Mouse (Mus musculus) T-helper 17 cell (primary cell): ENCODE measurements at regions not wholly inside any gene's neighbourhood (a gene's known extent, or its start where the extent isn't known, plus 50 kb on each side); places are given as distances from the start of the nearest gene placed in this dataset.

Experiments used
- in situ Hi-C, 2 experiments: fragments of 300-600 bp; cut with MboI, MseI; formaldehyde crosslinking; loops; 1 replicate in 1 of 2; 2 replicates in 1 of 2; pipeline ENCODE4 v1.15.1; 2025; ENCODE audit warnings: high pct_unique_total_duplicates in 2 of 2

DNA sequence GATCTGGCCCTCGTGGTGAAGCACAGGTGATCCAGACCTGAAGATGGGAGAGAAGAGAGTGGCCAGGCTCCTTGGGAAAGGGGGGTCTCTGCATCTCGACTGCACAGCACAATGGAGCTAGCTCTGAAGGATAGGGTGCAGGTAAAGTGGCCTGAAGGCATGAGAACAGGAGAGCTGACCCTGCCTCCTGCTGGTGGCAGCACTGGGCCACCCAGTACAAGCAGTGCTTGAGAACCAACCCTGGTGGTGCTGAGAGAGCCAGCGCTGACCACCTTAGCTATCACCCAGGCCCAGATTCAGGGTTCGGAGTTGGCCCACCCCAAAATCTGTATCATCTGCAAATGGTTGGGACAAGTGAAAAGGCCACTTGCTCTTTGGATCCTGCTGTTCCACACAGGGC lies 66.2 kb downstream of the A730009L09Rik start:
- in situ Hi-C loops: loop anchor here (5.0 kb wide), 3 partner anchors 46 to 121 kb away; no protein-coding TSS in a partner anchor

DNA sequence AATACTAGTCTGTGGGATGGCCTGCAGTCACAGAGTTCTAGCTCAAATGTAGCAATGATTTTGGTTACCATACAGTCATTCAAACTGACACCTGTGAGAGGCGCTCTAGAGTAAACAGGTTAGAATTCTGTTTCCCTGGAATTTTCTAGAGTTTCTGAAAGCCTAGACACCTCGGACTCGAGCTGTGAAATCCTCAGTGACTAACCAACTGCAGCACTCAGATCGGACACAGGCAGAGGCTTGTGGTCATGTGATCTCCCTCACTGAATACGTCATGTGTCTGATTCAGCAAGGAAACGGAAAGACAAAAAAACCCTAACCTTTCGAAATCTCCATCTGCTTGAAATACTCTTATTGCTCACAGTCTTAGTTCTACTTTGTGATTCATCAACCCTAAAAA lies 68.4 kb downstream of the A730009L09Rik start:
- in situ Hi-C loops: loop anchor here (5.0 kb wide), 3 partner anchors 44 to 119 kb away; no protein-coding TSS in a partner anchor

DNA sequence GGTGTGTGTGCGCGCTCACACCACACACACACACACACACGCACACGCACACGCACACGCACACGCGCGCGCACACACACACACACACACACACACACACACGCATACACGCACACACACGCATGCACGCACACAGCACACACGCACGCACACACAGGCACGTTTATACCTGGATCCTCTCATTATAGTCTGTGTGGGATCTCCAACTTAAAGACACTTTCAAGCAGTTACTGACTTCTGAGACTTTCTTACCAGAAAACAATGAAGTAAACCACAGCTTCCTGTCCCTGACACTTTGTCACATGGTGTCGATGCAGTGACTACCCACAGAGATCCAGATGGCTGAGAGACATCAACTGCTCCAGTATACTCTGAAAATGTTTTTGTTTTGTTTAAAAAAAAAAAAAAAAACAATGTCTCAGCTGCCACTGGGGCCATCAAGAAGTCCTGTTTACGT lies 68.9 kb downstream of the A730009L09Rik start:
- in situ Hi-C loops: loop anchor here (5.0 kb wide), 3 partner anchors 44 to 118 kb away; no protein-coding TSS in a partner anchor

DNA sequence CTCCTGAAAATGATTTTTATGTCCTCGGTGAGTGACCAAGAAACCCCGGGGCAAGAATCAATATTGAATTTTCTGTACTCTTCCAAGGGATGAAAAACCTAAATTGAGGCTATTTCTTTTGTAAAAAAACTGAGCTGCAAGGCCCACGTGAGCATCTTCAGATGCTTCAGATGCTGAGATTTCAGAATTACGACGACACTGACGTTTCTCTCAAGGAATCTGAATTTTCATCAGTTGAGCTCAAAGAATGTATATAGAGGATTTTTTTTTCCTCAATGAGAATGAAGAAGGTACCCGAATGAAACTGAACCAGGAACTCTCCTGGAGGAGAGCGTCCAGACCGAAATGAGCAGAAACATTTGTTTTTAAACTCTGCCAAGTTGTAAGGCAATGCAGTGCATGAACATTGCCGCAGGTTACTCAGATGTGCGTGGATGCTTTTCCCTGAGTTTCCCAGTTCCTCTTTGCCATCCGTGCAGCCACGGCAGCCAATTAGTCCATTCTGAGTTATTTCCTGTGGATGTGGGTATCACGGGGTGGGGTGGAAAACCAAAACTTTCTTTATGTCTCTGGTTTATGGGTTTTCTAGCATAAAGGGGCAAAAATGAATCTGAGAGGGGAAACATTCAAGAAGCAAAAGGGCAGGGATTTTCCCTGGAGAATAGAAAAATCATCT lies 69.9 kb downstream of the A730009L09Rik start:
- in situ Hi-C loops: loop anchor here (5.0 kb wide), 3 partner anchors 42 to 117 kb away; no protein-coding TSS in a partner anchor

- in situ Hi-C loops: no loop called here
Observed at GRCm38 (mm10) chr16:84592978-84593377, 78.1 kb downstream of the A730009L09Rik start.

GRCm38 (mm10) chr16:84602969-84603368 lies 88.0 kb downstream of the A730009L09Rik start:
- in situ Hi-C loops: no loop called here

DNA sequence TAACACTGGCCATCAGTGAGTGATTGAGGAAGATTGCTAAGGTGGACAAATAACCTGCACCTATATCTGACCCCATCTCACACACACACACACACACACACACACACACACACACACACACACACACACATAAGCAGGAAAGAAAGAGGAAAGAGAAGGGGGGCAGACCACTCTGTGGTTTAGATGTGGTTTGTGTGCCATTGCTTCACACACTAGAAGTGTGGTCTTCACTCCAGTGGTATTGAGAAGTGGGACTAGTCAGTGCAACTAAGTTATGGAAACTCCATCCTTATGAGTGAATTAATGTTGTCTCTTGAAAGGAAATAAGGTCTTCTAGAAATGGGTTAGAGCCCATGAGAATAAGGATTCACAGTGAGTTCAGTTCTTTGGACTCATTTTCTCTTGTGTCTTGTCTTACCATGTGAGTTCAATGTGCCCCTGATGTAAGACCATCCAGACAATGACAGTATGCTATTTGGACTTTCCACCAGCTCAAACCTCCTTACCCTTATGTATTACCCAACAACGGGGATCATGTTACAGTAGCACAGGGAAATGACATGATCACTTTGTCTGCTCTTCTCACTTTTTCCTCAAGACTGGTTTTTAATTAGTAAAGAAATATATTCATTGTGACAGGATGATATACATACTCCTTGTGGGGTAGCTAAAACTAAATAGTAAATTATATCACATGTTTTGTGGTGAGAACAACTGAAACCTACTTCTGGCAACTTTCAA lies 88.7 kb downstream of the A730009L09Rik start:
- in situ Hi-C loops: no loop called here

DNA sequence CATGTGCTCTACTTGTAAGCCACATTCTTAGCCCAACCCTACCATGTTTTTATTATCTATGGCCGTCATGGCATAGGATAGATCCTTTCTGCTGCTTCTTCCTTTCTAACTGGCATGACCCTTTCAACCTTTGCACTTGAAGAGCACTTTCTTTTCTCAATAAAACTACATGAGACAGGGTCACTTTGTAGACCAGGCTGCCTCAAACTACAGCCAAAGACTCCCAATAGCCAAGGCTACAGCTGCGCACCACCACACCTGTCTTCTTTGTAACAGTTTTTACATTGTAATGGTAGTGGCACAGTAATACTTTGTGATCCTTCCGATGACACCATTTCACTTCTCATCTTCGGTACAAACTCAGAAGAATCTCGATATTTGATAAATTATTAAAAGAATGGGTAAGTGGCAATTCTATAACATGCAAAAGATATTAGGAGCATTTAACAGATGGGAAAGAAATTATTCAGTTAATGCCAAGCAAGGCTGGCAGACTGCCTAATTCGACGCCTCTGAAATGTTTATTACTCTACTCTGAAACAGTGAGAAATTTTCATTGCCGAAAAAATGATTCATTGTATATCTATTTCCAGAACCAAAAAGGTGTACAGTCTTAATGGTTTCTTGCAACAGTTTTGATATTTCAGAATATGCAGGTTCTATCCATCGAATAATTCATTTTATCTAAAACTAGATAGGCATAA lies 89.5 kb downstream of the A730009L09Rik start:
- in situ Hi-C loops: no loop called here

- in situ Hi-C loops: no loop called here
Observed at GRCm38 (mm10) chr16:84606010-84606803, 91.3 kb downstream of the A730009L09Rik start.

GRCm38 (mm10) chr16:84606804-84607095 lies 91.8 kb downstream of the A730009L09Rik start:
- in situ Hi-C loops: no loop called here

DNA sequence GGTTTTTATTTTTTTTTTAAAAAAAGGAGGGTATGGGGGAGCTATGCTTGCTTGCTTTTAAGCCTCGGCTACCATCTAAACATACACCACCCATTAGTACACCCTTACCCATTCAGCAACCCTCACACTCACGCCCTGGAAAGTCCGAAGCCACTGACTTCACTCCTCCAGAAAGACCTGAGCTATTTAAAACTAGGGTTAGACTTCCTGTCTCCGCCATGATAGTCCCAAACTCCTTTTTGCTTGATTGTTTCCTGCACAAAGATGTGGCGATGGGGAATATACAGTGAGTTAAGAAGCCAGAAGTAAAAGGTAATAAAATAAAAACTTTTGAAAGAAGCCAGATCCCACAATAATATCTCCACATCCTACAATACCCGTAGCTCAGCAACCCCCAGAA lies 92.6 kb downstream of the A730009L09Rik start:
- in situ Hi-C loops: no loop called here

DNA sequence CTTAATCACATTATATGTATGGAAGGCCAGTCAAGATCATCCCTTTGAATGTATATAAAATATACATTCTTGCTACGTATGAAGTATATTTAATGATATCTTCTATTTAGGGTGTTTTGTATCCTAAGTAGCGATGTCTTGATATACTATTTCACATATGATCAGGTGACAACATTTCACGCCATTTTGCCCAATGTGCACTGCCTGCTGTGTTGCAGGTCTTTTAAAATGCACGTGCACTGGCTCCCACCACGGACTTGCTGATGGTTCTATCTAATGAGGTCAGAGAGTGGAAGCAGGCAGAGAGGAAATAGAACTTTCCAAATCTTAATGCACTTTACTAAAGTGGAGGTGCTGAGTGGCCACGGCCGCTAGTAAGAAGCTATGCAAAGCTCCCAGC lies 100.8 kb downstream of the A730009L09Rik start:
- in situ Hi-C loops: no loop called here

DNA sequence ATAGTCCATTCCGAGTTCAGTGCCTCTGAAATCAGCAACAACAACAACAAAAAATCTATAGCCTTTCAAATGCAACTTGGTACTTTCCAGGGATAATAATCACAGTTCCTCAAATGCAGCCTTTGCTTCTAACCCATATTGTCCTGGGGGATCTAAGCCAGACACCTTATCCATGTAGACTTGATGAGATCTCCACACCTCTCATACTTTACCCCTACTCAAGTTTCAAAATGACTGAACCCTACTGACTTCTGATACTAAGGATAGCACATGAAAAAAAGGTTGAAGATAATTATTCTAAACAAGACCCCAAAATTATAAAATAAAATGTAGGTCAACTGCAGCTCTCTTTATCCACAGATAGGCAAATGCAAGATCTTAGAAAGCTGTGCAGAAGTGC lies 101.2 kb downstream of the A730009L09Rik start:
- in situ Hi-C loops: no loop called here

DNA sequence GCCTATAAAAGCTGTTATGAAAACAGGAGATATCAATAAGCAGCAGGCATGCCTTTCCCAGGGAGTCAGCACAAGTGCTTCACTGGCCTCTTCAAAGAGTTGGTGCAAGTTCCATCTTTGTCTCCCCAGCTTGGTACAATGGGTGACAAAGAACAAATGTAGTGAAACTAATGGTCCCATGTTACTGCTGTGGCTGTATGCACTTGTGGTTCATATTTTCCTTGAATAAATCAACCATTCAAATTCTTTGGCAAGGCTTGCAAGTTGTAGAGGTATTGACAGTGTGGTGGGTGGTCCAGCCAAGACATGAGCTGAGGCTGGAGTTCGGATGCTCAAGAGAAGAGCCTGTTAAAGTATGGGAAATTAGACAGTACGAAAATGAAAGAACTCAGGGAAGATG lies 103.5 kb downstream of the A730009L09Rik start:
- in situ Hi-C loops: no loop called here

DNA sequence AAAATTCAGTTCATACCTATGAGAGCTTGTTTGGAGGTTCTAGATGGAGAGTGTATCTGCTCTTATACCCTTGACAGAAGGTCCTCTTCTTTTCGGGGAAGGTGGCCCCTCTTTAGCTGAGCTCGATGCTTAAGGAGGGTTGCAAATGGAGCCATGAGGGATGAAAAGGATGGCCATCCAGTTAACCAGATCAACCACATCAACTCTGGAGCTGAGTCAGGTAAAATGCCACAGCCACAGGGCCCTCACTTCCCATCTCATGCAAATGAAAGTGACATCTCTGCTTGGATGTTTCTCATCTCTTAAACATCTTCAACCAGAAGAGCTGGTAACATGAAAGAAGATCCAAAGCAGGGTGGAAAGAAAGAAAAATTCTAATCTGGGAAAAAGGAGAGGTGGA lies 105.0 kb downstream of the A730009L09Rik start:
- in situ Hi-C loops: no loop called here

DNA sequence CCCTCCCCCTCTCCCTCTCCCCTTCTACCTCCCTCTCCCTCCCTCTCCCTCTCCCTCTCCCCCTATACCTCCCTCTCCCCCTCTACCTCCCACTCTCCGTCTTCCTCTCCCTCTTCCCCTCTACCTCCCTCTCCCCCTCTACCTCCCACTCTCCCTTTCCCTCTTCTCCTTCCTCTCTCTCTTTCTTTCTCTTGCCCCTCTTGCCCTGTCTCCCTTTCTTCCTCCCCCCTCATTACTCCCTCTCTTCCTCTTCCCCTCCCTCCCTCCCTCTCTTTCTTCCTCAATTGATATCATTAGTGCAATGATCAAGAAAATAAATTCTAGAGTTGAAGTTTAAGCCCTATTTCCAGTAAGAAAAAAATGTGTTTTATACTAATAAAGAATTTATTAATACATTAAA lies 105.9 kb downstream of the A730009L09Rik start:
- in situ Hi-C loops: no loop called here

DNA sequence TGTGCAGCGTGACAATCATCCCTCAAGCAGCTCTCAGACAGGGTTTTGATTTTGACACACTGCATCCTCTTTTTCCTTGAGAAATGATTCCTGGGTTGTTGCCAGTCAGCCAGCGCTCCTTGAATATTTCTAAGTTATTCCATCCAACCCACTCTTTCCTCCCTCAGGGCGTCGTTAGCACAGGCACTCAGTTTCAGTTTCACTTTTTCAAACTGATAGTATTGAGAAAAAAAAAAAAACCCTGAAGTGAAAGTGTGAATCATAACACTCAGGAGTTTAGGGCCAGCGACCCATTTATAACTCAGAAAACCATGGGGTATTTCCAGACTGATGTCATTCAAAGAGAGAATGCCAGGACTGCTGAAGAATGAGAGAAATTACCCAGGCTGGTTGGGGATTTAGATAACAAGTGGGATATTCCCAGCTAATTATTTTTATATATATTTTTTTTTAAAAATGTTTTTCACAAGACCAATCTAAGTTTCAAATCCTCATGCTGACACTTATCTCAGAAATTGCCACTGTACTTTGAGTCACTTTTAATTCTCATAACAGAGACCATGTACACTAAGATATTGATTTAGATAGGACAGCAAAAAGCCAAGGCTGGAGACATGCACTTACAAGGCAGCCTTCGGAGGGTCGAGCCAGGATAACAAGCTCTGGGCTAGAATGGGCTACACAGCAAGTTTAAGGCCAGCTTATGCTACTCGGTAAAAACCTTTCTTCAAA lies 106.5 kb downstream of the A730009L09Rik start:
- in situ Hi-C loops: no loop called here

- in situ Hi-C loops: no loop called here
Observed at GRCm38 (mm10) chr16:84623346-84624085, 108.6 kb downstream of the A730009L09Rik start.

DNA sequence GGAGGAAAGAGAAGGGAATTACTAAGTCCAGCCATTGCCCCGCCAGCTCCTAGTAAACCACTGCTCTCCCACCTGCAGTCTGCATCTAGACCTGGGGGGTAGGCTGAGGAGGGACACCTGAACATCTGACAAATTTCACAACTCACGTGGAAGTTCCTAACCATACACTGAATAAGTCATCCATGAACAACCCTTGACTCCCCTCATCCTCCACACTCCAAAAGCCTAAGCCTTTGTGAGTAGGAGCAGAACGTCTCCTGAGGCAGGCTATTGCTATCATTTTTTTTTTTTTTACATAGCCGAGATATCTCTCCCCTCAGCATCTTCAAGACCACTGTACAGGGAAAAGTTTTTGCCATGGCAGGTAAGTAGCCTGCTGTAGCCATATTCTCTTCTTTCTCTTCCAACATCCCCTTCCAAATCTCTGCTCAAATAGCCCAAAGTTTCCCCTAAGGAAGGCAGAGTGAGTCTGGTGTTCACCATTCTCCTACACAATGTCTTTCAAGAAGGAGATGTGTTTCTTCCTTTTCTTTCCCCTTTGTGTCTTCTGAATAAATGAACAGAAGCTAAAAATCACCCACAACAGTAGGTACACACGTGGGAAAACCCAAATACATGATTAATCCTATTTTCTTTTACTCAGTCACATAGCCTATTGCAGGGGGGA lies 109.7 kb downstream of the A730009L09Rik start:
- in situ Hi-C loops: loop anchor here (5.0 kb wide), 2 partner anchors 42 to 73 kb away; no protein-coding TSS in a partner anchor
